Mouse (Mus musculus) layer of hippocampus, adult 9-11 months (tissue): ENCODE measurements around the gene Reep3.
A peak's percentile ranks its signal among the peaks of the same experiment; 100 is the strongest.

Source experiments
- DNase-seq: peaks from one replicate; pipeline ENCODE4 v3.0.0; 2022

The Reep3 gene

DNA sequence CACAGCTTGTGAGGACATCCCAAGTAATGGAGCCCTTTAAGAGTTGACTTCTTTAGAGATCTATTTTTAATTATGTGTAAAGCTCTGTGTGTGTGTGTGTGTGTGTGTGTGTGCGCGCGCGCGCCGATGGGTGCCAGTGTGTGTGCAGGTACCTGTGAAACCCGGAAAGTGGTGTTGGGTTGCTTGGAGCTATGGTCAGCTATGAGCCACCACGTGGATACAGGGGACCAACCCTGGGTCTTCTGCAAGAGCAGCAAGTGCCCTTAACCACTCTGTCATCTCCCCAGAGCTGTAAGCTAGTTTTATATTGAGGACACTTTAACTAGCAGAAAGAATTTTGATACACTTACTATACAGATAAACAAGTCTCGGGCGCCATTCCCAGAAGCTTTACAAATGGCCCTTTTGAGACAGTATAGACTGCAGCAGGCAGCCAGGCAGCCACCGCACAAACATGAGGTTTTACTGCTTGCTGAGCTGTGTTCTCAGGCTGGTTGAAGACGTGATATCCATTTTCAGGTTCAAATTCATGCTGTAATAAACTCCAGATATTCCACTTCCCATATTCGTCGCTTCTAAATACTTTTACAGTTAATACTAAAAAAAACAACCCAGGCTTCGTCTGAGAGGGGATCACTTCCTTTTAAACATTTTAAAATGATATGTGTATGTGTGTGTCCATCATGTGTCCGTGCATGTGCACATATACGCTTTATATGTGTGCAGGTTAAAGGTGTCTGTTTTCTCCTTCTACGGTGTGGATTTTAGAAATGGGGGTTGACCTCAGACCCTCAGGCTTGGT, 15.3 kb downstream of the Reep3 start:
- no peak for DNase-seq

- no peak for DNase-seq
Measured at GRCm38 (mm10) chr10:67079030-67079429, 17.7 kb downstream of the Reep3 start.

DNA sequence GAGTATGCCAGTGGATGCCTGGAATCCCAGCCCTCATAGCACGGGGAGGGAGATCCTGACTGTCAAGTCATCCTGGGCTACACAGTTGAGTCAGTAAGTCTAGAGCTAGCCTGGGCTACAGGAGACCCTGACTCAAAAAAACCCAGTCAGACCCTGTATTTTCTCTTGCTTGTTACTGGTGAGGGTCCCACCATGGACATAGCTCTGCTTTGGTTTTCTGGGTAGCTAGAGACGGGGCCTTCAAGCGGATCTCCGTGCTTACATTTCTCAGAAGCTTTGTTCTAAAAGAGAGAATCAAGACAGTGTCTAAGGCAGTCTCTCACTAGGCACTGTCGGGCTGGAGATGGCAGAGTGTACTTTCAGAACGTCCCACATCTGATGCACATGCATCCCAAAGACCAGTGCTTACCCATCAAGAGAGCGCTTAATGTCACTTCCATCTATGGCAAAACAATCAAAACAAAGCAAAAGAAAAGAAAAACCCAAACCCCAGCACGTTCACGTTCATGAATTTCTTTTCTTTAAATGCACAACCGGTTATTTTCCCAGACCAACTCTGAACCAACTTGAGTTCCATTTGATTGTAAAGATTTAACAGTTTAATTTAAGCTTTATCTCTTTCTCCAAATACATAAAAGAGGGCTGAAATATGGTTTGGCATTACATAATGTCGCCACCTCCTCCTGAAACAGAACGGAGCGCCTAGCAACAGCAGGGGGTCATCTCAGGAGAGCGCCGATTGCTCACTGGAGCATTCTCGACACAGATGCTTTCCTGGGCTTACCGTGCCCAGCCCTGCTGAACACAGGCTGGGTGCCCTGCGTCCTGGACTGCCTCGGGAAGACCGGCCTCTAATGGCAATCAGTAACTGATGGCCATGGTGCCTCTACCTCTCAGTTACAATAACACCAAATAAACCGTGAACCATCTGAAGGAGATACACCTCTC, 20.5 kb downstream of the Reep3 start:
- peak; percentile 68 for DNase-seq

- DNase-seq, result no peak
Measured at GRCm38 (mm10) chr10:67073577-67073976, 23.2 kb downstream of the Reep3 start.

- DNase-seq, result no peak
Measured at GRCm38 (mm10) chr10:67072600-67072999, 24.1 kb downstream of the Reep3 start.

DNA sequence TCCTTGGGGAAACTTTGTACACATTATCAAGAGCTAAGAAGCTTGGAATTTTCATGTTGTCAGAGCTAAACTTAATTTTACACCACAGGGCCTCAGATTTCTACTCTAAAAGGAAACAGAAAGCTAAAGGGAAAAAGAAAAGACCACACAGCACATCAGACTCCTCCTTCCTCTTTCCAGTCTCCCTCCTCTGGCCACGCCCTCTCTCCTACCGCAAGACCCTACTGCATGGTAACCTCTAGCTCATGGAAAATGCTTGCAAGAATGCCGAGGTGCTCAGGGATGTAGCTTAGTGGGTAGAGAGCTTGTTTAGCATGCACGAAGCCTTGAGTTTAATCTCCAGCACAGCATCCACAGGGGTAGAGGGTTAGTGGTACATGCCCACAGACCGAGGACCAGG, 24.9 kb downstream of the Reep3 start:
- DNase-seq, result no peak

GRCm38 (mm10) chr10:67071389-67071788, 25.4 kb downstream of the Reep3 start:
- DNase-seq, result no peak

DNA sequence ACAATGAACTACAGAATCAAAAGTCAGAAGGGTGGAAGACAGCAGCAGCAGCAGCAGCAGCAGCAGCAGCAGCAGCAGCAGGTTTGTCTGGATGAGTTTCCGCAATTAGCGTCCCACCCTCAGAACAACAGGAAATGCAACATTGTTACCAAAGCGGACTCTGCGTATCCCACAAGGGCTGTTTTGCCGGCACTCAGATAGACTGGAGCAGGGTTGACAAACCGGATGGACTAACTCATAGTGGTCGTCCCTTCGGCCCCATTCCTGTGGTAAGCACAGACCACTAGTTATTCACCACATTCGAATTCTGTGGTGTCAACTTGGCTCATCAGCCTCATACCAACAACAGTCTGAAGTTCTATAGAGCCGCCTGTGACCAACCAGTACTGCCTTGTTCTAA, 27.7 kb downstream of the Reep3 start:
- no peak for DNase-seq

DNA sequence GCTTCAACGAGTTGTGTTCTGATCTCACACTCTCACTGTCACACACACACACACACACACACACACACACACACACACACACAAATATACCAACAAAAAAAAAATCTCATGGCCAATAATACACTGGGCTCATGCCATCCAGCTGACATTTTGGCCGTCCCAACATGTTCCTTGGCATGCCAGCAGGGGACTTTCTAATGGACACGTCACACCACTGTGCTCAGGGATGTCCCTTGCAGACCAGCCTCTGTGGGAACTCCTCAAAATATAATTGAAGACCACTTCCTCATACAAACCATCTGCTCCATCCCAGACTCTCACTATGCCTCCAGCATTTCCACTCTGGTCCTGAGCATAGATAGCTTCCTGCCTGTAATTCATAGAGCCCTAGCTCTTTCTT, 30.3 kb downstream of the Reep3 start:
- no peak for DNase-seq

GRCm38 (mm10) chr10:67065927-67066326, 30.8 kb downstream of the Reep3 start:
- no peak for DNase-seq

DNA sequence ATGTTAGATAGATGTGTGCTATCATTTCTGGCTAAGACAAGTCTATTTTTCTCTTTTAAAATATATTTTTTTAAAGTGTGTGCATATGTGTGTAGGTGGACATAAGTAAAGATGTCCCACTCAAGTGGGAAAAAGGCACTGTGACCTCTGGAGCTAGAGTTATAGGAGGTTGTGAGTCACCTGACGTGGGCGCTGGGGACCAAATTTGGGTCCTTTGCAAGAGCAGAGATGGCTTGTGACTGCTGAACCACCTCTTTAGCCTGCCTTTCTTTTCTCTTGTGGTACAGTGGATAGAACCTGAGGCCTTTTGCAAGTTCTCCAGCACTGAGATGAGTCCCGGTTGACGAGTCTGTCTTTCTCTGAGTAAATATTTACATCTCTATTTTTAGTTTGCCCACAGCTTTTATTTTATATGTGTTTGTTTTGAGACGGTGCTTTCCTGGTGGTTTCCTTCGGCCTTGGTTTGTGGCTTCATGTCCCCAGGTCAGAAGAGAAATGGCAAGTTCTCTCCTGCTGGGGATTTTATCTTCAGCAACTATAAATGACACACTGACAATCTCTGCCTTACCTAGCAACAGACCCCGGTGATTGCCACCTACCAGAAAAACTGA, 31.4 kb downstream of the Reep3 start:
- DNase-seq, result no peak

DNA sequence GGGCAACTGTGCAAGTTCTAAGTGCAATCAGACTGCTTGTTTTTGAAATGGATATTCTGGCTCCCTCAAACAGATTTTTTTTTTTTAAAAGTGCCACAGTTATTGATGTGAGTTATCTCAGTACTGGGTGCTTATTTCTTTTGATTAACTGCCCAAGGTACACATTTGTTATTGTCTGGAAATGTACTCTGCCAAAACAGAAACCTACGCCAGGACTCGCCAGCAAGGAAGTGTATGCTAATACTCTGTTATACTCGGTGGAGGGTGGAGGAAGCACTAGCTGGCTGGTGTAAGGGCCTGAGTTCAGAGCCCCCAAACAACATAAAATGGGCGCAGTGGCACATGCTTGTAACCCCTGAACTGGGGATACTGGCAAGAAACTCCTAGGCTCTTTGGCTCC, 34.9 kb downstream of the Reep3 start:
- no peak for DNase-seq

- peak; percentile 86 for DNase-seq
Measured at GRCm38 (mm10) chr10:67061367-67061801, 35.4 kb downstream of the Reep3 start.

DNA sequence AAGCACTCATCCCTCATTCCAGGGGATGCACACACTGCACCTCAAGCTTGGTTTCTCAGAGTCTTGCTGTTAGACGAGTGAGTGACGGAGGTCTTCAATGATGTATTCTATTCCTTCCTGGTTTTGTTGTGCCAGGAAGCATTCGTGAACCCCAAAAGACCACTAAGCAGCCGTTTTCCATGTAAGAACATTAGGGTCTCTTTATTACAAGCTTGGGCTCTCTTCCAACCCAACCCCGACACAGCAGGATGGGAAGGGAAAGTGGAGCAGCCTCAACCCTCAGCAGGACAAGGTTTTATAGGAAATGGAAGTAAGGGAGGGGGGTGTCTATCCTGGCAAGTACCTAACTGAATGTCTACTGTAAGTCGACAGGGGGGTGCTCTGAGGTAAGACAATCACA, 38.0 kb downstream of the Reep3 start:
- DNase-seq, result no peak

DNA sequence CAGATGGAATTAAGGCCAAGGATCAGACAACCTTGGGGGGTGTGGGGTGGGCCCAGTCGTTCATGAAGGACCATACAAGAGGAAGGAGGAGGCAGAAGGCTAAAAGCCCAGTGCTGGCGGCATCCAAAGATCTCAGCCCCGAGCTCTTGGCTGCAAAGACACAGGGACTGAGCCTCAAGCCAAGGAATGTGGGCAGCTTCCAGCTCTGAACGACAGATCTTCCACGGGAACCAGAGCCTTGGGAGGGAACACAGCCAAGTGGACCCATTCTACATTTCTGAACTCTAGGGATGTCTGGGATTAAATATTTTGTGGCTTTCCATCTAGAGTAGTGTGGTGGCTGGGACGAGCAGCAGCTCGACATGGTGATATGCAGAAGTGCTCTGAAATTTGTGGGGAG, 38.4 kb downstream of the Reep3 start:
- no peak for DNase-seq

- DNase-seq, result no peak
Measured at GRCm38 (mm10) chr10:67057696-67058095, 39.0 kb downstream of the Reep3 start.

- DNase-seq, result no peak
Measured at GRCm38 (mm10) chr10:67057208-67057607, 39.5 kb downstream of the Reep3 start.

GRCm38 (mm10) chr10:67055867-67056856, 40.6 kb downstream of the Reep3 start:
- DNase-seq, result peak; percentile 48

DNA sequence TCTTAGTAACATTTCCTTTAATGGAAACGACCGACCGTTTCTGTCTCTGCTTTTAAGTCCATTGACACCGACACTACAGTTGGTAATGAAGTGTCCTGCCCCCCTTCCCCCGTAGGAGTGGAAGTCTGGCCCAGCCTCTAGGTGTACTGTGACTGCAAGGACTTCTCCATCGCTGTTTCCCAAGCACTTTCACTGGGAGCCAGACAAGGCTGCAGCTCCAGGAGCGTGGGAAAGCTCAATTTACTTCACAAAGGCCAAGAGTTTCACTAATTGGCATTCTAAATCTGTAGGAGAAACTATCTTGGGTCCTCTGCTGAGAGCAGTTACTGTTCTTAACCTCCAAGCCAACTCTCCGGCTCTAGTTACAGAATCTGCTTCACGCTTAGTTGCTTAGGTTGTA, 43.3 kb downstream of the Reep3 start:
- DNase-seq, result no peak

DNA sequence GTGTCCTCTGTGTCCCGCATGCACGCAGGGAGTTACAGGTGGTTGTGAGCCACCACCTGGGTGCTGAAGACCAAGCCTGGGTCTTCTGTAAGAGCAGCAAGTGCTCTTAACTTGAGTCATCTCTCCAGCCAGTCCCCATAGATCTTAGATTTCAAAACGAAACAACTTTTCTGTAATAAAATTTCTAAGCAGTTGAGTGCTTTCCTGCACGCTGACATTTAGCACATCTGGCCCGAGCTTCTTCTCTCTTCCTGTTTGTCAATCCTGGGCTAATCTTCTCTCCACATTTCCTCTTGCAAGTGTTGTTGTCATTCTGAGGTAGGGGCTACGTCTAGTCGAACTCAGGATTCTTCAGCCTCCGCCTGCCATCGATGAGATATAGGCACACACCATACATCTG, 44.3 kb downstream of the Reep3 start:
- DNase-seq, result no peak

GRCm38 (mm10) chr10:67051466-67051865, 45.3 kb downstream of the Reep3 start:
- DNase-seq, result no peak

GRCm38 (mm10) chr10:67050766-67051165, 46.0 kb downstream of the Reep3 start:
- DNase-seq, result no peak
